Mouse (Mus musculus) v-Abl transformed pro-B cells (cell line): ENCODE measurements around the gene Zfp454.

ENCODE experiments used
- in situ Hi-C, 2 experiments: fragments of 400-800 bp; cut with MboI; formaldehyde crosslinking; loops; one replicate each; pipeline ENCODE4 v1.15.1; 2025; ENCODE audit not compliant: unreplicated experiment in 2 of 2

Zfp454 gene

GRCm38 (mm10) chr11:50887390-50888128 is at the start of gene Zfp454:
TSS of gene Zfp454 (minus strand) at chr11:50887651.
- in situ Hi-C loops, result loop anchor here in 1 of 2 experiments (10.0 kb wide), 1 partner anchor 113 kb away; no protein-coding TSS in a partner anchor

- in situ Hi-C loops, result no loop called here
Measured at GRCm38 (mm10) chr11:50932040-50932439, 44.6 kb upstream of the Zfp454 start.

- in situ Hi-C loops, result no loop called here
Measured at GRCm38 (mm10) chr11:50931451-50931866, 44.0 kb upstream of the Zfp454 start, which contains the start of gene Zfp354b. TSS of gene Zfp354b (minus strand) at chr11:50931633.

GRCm38 (mm10) chr11:50931021-50931420 is 43.6 kb upstream of the Zfp454 start:
- in situ Hi-C loops, result no loop called here

- in situ Hi-C loops, result no loop called here
Measured at GRCm38 (mm10) chr11:50930469-50931014, 43.1 kb upstream of the Zfp454 start.

- in situ Hi-C loops, result no loop called here
Measured at GRCm38 (mm10) chr11:50915671-50916320, 28.3 kb upstream of the Zfp454 start, which contains the start of gene Zfp2. TSS of gene Zfp2 (minus strand) at chr11:50916165.

GRCm38 (mm10) chr11:50914461-50914860 is 27.0 kb upstream of the Zfp454 start:
- in situ Hi-C loops, result no loop called here

- in situ Hi-C loops, result no loop called here
Measured at GRCm38 (mm10) chr11:50913301-50913700, 25.9 kb upstream of the Zfp454 start.

- in situ Hi-C loops, result no loop called here
Measured at GRCm38 (mm10) chr11:50908136-50908535, 20.7 kb upstream of the Zfp454 start.

GRCm38 (mm10) chr11:50897359-50897758 is 9.9 kb upstream of the Zfp454 start:
- in situ Hi-C loops, result no loop called here

GRCm38 (mm10) chr11:50892441-50892840 is 5.0 kb upstream of the Zfp454 start:
- in situ Hi-C loops, result no loop called here

GRCm38 (mm10) chr11:50886933-50887293 is 538 bp downstream of the Zfp454 start:
- in situ Hi-C loops, result loop anchor here in 1 of 2 experiments (10.0 kb wide), 1 partner anchor 112 kb away; no protein-coding TSS in a partner anchor

- in situ Hi-C loops, result loop anchor here in 1 of 2 experiments (10.0 kb wide), 1 partner anchor 112 kb away; no protein-coding TSS in a partner anchor
Measured at GRCm38 (mm10) chr11:50886231-50886932, 1.1 kb downstream of the Zfp454 start.

GRCm38 (mm10) chr11:50883756-50884155 is 3.7 kb downstream of the Zfp454 start:
- in situ Hi-C loops, result loop anchor here in 1 of 2 experiments (10.0 kb wide), 1 partner anchor 109 kb away; no protein-coding TSS in a partner anchor

- in situ Hi-C loops, result no loop called here
Measured at GRCm38 (mm10) chr11:50878641-50879040, 8.8 kb downstream of the Zfp454 start.

- in situ Hi-C loops, result no loop called here
Measured at GRCm38 (mm10) chr11:50850989-50851601, 36.4 kb downstream of the Zfp454 start.

- in situ Hi-C loops, result no loop called here
Measured at GRCm38 (mm10) chr11:50850177-50850735, 37.2 kb downstream of the Zfp454 start, which contains the start of gene Grm6. TSS of gene Grm6 (plus strand) at chr11:50850685.

GRCm38 (mm10) chr11:50849310-50849709 is 38.1 kb downstream of the Zfp454 start:
- in situ Hi-C loops, result loop anchor here in 1 of 2 experiments (25.0 kb wide), 2 partner anchors 612 to 712 kb away; partner anchors contain the start of genes Ltc4s and Tbc1d9b

- in situ Hi-C loops, result loop anchor here in 1 of 2 experiments (25.0 kb wide), 2 partner anchors 611 to 711 kb away; partner anchors contain the start of genes Ltc4s and Tbc1d9b
Measured at GRCm38 (mm10) chr11:50848520-50849137, 38.8 kb downstream of the Zfp454 start.
